15 mouse cellular contexts compared by ENCODE assay signal in the genomic region with DNA sequence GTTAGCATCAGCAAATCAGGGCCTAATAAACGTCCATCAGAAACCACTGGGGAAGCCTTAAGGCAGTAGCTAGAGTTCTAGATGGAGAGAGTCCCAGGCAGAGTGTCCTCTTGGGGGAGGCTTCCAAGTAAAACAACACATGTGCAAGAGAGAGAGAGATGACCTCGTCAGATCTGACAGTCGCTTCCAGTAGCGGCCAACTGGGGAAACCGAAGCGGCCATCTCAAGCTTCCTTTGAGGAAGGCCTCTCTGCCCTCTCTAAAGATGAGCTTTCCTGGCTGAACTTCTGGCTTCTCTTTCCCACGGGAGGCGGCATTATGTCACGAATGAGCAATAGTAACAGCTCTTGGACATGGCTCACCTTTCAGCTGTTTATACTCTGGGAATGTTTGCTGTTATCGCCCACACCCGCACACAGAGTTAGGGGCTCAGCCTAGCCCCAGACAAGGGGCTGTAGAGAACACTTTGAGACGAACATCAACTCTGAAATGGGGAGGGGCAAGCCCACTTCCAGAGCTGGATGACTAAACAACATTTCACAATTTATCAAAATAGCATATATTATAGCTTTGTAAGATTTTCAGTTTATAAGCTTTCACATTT.
A peak's percentile ranks its signal among the peaks of the same experiment; 100 is the strongest.
DNase-seq lines count a peak whose midpoint lies in the region; ATAC-seq lines count a peak whose summit lies in the region.
"Had no signal": no experiment of that assay in that cellular context is flagged by ENCODE, and none has a peak within 500 bp of the region (broad histone marks: within the 10 kb centered on the region; RNA-seq: fewer than 3 reads in every experiment).

No protein-coding gene starts in this region.

- H3K4me1 ChIP-seq in hindbrain, embryonic 11.5 days (replicated peaks; ENCODE audit: control insufficient read depth, insufficient read depth, low read length): no peaks in the 10 kb centered on the region
- H3K4me1 ChIP-seq: hindbrain, embryonic 15.5 days; neural tube, embryonic 12.5 days had no signal

- no peak overlapping the region for H3K27ac ChIP-seq in hindbrain, embryonic 11.5 days (ENCODE audit: low read depth, low read length)
- H3K27ac ChIP-seq: hindbrain, embryonic 15.5 days; layer of hippocampus, adult 2 months; neural tube, embryonic 12.5 days had no signal

- H3K4me3 ChIP-seq in hindbrain, embryonic 11.5 days (ENCODE audit: low read depth, low read length): no peak overlapping the region
- H3K4me3 ChIP-seq: hindbrain, embryonic 15.5 days; layer of hippocampus, adult 2 months; neural tube, embryonic 12.5 days had no signal

- H3K9me3 ChIP-seq in hindbrain, embryonic 11.5 days (ENCODE audit: control insufficient read depth, low read length): no peaks in the 10 kb centered on the region
- H3K9me3 ChIP-seq: hindbrain, embryonic 15.5 days; neural tube, embryonic 12.5 days had no signal

- ATAC-seq in hindbrain, embryonic 11.5 days (ENCODE audit: low FRiP score): no peak
- ATAC-seq: liver, postnatal 0 days had no signal

- no peak overlapping the region for H3K4me2 ChIP-seq in hindbrain, embryonic 11.5 days (replicated peaks; ENCODE audit: low read depth, low read length)
- H3K4me2 ChIP-seq: hindbrain, embryonic 15.5 days; midbrain, embryonic 11.5 days; neural tube, embryonic 12.5 days had no signal

- DNase-seq in adrenal gland, postnatal 36 days: peak; percentile 20 to 36
- no peak for DNase-seq in adrenal gland, postnatal 10 days
- peak; percentile 2 for DNase-seq in ovary, postnatal 14 days (ENCODE audit: low spot score)
- DNase-seq in ovary, adult 18-20 months (ENCODE audit: low spot score): no peak
- peak; percentile 9 for DNase-seq in heart, postnatal 4 days
- peak; percentile 17 to 38 for DNase-seq in kidney, postnatal 36 days
- no peak for DNase-seq in layer of hippocampus, adult 9-11 months
- no peak for DNase-seq in hindbrain, embryonic 11.5 days (ENCODE audit: low spot score)
- DNase-seq: cerebellum, postnatal 14 days; liver, postnatal 0 days; thymus, postnatal 25 days had no signal

- no peaks in the 10 kb centered on the region for H3K36me3 ChIP-seq in hindbrain, embryonic 11.5 days (ENCODE audit: control insufficient read depth, insufficient read depth, low read length)
- H3K36me3 ChIP-seq: hindbrain, embryonic 15.5 days; neural tube, embryonic 12.5 days had no signal

- no peaks in the 10 kb centered on the region for H3K27me3 ChIP-seq in hindbrain, embryonic 11.5 days (ENCODE audit: control insufficient read depth, insufficient read depth, low read length)
- H3K27me3 ChIP-seq: hindbrain, embryonic 15.5 days; neural tube, embryonic 12.5 days had no signal

- WGBS in hindbrain, embryonic 11.5 days: 73% methylated on average over 12 of the region's 12 CpGs

- no peak overlapping the region for H3K9ac ChIP-seq in hindbrain, embryonic 11.5 days (ENCODE audit: low read depth, low read length)
- H3K9ac ChIP-seq: hindbrain, embryonic 15.5 days; liver, postnatal 0 days; neural tube, embryonic 12.5 days had no signal

Comparison
In these comparisons a context has a peak if more than half of its experiments do, and no peak if none do; other contexts are left out.
1. DNase-seq: peak in adrenal gland, postnatal 36 days (2 of 2), ovary, postnatal 14 days (single experiment), heart, postnatal 4 days (single experiment) and kidney, postnatal 36 days (2 of 2); none in adrenal gland, postnatal 10 days (single experiment), ovary, adult 18-20 months (single experiment), layer of hippocampus, adult 9-11 months (single experiment) and hindbrain, embryonic 11.5 days (single experiment).